Mouse (Mus musculus): ENCODE measurements around the gene Mycbp2. TPM values are rescaled to one million over a fixed set of nuclear protein-coding genes. Genes with fewer than 3 reads are reported as not detected.
A peak's percentile ranks its signal among the peaks of the same experiment; 100 is the strongest.

Mycbp2 gene
- total RNA-seq, 1 experiment = 16.2 TPM

- H3K9ac ChIP-seq (ENCODE audit: insufficient read depth, low read depth, low read length, poor library complexity, severe bottlenecking) = no peak overlapping the region
- in situ Hi-C loops (cut with MboI; ENCODE audit: low sequenced_read_pairs in 2 of 2, unreplicated experiment in 2 of 2) = no loop called here
- DNase-seq (ENCODE audit: low read depth, low spot score) = no peak
- H3K9me3 ChIP-seq (ENCODE audit: control insufficient read depth, insufficient read depth, low read depth, low read length) = no peaks in the 10 kb centered on the region
- TF ChIP-seq MAFK (IDR thresholded peaks at IDR 0.05; ENCODE audit: insufficient read depth, low read depth, low read length) (peak; percentile 81), ZC3H11A (IDR thresholded peaks at IDR 0.05; ENCODE audit: borderline replicate concordance, low read depth, low read length) (no peak), CHD2 (IDR thresholded peaks at IDR 0.05; ENCODE audit: low read depth, low read length) (no peak)
- peaks cover 24% of the 10 kb centered on the region for H3K36me3 ChIP-seq (ENCODE audit: control insufficient read depth, insufficient read depth, low read length, poor library complexity, severe bottlenecking)
- H3K27ac ChIP-seq (ENCODE audit: insufficient read depth, low read depth, low read length, poor library complexity, severe bottlenecking) = no peak overlapping the region
- H3K4me3 ChIP-seq (ENCODE audit: insufficient read depth in 1 of 2, low read depth in 1 of 2, low read length in 2 of 2, poor library complexity in 1 of 2, severe bottlenecking in 1 of 2) = no peak overlapping the region
- H3K4me1 ChIP-seq (ENCODE audit: control insufficient read depth in 2 of 2, insufficient read depth in 2 of 2, low read length in 2 of 2, poor library complexity in 1 of 2) = peaks cover 0 to 9% of the 10 kb centered on the region in 2 experiments; a peak in 2 of 4 replicates
Observed at GRCm38 (mm10) chr14:103073825-103074224, 272.8 kb downstream of the Mycbp2 start.

GRCm38 (mm10) chr14:103072731-103073130 is 273.9 kb downstream of the Mycbp2 start:
- H3K27ac ChIP-seq (ENCODE audit: insufficient read depth, low read depth, low read length, poor library complexity, severe bottlenecking) = no peak overlapping the region
- no peak overlapping the region for H3K9ac ChIP-seq (ENCODE audit: insufficient read depth, low read depth, low read length, poor library complexity, severe bottlenecking)
- no peak overlapping the region for H3K4me3 ChIP-seq (ENCODE audit: insufficient read depth in 1 of 2, low read depth in 1 of 2, low read length in 2 of 2, poor library complexity in 1 of 2, severe bottlenecking in 1 of 2)
- in situ Hi-C loops (cut with MboI; ENCODE audit: low sequenced_read_pairs in 2 of 2, unreplicated experiment in 2 of 2) = no loop called here
- DNase-seq (ENCODE audit: low read depth, low spot score) = no peak
- H3K36me3 ChIP-seq (ENCODE audit: control insufficient read depth, insufficient read depth, low read length, poor library complexity, severe bottlenecking) = peaks cover 24% of the 10 kb centered on the region
- TF ChIP-seq MAFK (IDR thresholded peaks at IDR 0.05; ENCODE audit: insufficient read depth, low read depth, low read length) = no peak
- TF ChIP-seq ZC3H11A (IDR thresholded peaks at IDR 0.05; ENCODE audit: borderline replicate concordance, low read depth, low read length) = no peak
- TF ChIP-seq CHD2 (IDR thresholded peaks at IDR 0.05; ENCODE audit: low read depth, low read length) = no peak
- no peak for TF ChIP-seq HCFC1 (IDR thresholded peaks at IDR 0.05; ENCODE audit: borderline replicate concordance, insufficient read depth, low read length)
- TF ChIP-seq ZNF384 (IDR thresholded peaks at IDR 0.05; ENCODE audit: low read depth, low read length) = no peak
- peaks cover 0 to 6% of the 10 kb centered on the region in 2 experiments; a peak in 2 of 4 replicates for H3K4me1 ChIP-seq (ENCODE audit: control insufficient read depth in 2 of 2, insufficient read depth in 2 of 2, low read length in 2 of 2, poor library complexity in 1 of 2)
- H3K9me3 ChIP-seq (ENCODE audit: control insufficient read depth, insufficient read depth, low read depth, low read length) = no peaks in the 10 kb centered on the region

- H3K27ac ChIP-seq (ENCODE audit: insufficient read depth, low read depth, low read length, poor library complexity, severe bottlenecking) = no peak overlapping the region
- no peak overlapping the region for H3K4me3 ChIP-seq (ENCODE audit: insufficient read depth in 1 of 2, low read depth in 1 of 2, low read length in 2 of 2, poor library complexity in 1 of 2, severe bottlenecking in 1 of 2)
- TF ChIP-seq ZNF384 (IDR thresholded peaks at IDR 0.05; ENCODE audit: low read depth, low read length) (no peak), ZC3H11A (IDR thresholded peaks at IDR 0.05; ENCODE audit: borderline replicate concordance, low read depth, low read length) (no peak), CHD2 (IDR thresholded peaks at IDR 0.05; ENCODE audit: low read depth, low read length) (no peak), HCFC1 (IDR thresholded peaks at IDR 0.05; ENCODE audit: borderline replicate concordance, insufficient read depth, low read length) (no peak), MAFK (IDR thresholded peaks at IDR 0.05; ENCODE audit: insufficient read depth, low read depth, low read length) (no peak)
- H3K4me1 ChIP-seq (ENCODE audit: control insufficient read depth in 2 of 2, insufficient read depth in 2 of 2, low read length in 2 of 2, poor library complexity in 1 of 2) = peaks cover 0 to 4% of the 10 kb centered on the region in 2 experiments; a peak in 2 of 4 replicates
- H3K9me3 ChIP-seq (ENCODE audit: control insufficient read depth, insufficient read depth, low read depth, low read length) = no peaks in the 10 kb centered on the region
- no peak for DNase-seq (ENCODE audit: low read depth, low spot score)
- no peak overlapping the region for H3K9ac ChIP-seq (ENCODE audit: insufficient read depth, low read depth, low read length, poor library complexity, severe bottlenecking)
- in situ Hi-C loops (cut with MboI; ENCODE audit: low sequenced_read_pairs in 2 of 2, unreplicated experiment in 2 of 2) = no loop called here
- peaks cover 20% of the 10 kb centered on the region; the same call in 1 of the 2 replicates for H3K36me3 ChIP-seq (ENCODE audit: control insufficient read depth, insufficient read depth, low read length, poor library complexity, severe bottlenecking)
Observed at GRCm38 (mm10) chr14:103071471-103071870, 275.1 kb downstream of the Mycbp2 start.

GRCm38 (mm10) chr14:103070790-103071189 is 275.8 kb downstream of the Mycbp2 start:
- Histone ChIP-seq H3K4me1 (ENCODE audit: control insufficient read depth in 2 of 2, insufficient read depth in 2 of 2, low read length in 2 of 2, poor library complexity in 1 of 2) (peaks cover 0 to 4% of the 10 kb centered on the region in 2 experiments; a peak in 2 of 4 replicates), H3K27ac (ENCODE audit: insufficient read depth, low read depth, low read length, poor library complexity, severe bottlenecking) (no peak overlapping the region), H3K4me3 (ENCODE audit: insufficient read depth in 1 of 2, low read depth in 1 of 2, low read length in 2 of 2, poor library complexity in 1 of 2, severe bottlenecking in 1 of 2) (peak overlapping the region; percentile 73 to 98), H3K9me3 (ENCODE audit: control insufficient read depth, insufficient read depth, low read depth, low read length) (no peaks in the 10 kb centered on the region), H3K9ac (ENCODE audit: insufficient read depth, low read depth, low read length, poor library complexity, severe bottlenecking) (peak overlapping the region; percentile 95), H3K36me3 (ENCODE audit: control insufficient read depth, insufficient read depth, low read length, poor library complexity, severe bottlenecking) (peaks cover 18% of the 10 kb centered on the region; the same call in 1 of the 2 replicates)
- DNase-seq (ENCODE audit: low read depth, low spot score) = no peak
- in situ Hi-C loops (cut with MboI; ENCODE audit: low sequenced_read_pairs in 2 of 2, unreplicated experiment in 2 of 2) = no loop called here
- TF ChIP-seq HCFC1 (IDR thresholded peaks at IDR 0.05; ENCODE audit: borderline replicate concordance, insufficient read depth, low read length) (no peak), MAFK (IDR thresholded peaks at IDR 0.05; ENCODE audit: insufficient read depth, low read depth, low read length) (no peak), CHD2 (IDR thresholded peaks at IDR 0.05; ENCODE audit: low read depth, low read length) (no peak), ZNF384 (IDR thresholded peaks at IDR 0.05; ENCODE audit: low read depth, low read length) (no peak), ZC3H11A (IDR thresholded peaks at IDR 0.05; ENCODE audit: borderline replicate concordance, low read depth, low read length) (no peak)
